Mouse (Mus musculus): ENCODE measurements around the gene Bahd1.
A peak's percentile ranks its signal among the peaks of the same experiment; 100 is the strongest.

Bahd1 gene

DNA sequence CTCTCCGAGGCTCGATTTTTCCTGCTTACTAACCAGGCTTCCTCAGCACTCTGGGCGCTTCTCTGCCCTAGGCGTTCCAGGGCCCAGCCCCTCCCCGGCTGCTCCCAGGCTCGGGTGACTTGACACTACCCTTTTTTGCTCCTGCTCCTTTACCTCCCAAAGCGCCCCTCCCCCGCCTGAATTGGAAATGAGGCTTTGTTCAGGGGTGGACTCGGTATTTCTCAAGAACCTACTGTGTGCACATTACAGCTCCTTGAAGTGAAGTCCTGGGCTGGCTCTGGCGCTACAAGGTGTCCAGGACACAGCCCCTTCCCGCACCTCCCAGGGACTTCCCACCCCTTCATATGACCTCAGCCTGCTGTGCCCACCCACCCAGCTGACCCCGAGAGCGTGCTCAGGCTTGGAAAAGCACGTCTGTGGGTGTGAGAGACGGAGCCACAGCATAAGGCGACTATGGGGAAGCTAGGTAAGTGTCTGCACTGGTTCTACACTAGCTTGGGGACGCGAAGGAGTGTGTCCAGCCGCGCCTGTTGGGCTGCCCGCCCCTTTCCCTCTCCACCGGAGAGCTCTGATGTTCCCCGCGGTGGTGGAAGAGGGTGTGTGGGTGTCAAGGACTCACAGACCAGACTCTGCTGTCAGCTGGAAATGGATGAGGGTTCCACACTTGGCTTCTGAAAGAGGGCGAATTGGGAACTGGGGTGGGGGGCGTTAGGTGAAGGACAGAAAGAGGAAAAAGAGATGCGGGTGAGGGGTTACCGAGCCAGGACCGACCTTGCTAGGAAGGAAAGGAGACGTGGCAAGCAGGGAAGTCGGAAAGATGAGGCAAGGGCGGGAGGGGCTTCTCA is at the start of gene Bahd1:
Bahd1 (plus strand) TSS at position 397 of the 845 bp plus-strand sequence.
- DNase-seq: peak; percentile 16 to 39

DNA sequence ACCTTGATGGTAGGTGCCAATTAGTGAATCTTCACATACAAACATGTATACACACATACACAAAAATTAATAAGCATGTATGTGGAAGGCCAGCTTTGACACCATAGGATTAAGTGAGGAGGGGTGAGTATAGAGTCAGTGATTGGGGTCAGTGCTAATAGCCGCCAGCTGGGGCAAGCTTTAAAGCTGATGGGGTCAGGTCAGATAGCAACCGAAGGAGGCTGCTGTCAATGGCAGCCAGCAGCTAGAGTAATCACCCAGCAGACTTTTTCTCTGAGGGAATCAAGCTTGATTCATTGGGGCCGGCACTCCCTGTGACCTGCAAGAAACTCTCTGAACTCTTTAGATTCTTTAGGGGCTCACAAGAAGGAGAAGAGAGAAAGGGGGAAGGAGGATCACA is 48.4 kb upstream of the Bahd1 start:
- no peak for DNase-seq

DNA sequence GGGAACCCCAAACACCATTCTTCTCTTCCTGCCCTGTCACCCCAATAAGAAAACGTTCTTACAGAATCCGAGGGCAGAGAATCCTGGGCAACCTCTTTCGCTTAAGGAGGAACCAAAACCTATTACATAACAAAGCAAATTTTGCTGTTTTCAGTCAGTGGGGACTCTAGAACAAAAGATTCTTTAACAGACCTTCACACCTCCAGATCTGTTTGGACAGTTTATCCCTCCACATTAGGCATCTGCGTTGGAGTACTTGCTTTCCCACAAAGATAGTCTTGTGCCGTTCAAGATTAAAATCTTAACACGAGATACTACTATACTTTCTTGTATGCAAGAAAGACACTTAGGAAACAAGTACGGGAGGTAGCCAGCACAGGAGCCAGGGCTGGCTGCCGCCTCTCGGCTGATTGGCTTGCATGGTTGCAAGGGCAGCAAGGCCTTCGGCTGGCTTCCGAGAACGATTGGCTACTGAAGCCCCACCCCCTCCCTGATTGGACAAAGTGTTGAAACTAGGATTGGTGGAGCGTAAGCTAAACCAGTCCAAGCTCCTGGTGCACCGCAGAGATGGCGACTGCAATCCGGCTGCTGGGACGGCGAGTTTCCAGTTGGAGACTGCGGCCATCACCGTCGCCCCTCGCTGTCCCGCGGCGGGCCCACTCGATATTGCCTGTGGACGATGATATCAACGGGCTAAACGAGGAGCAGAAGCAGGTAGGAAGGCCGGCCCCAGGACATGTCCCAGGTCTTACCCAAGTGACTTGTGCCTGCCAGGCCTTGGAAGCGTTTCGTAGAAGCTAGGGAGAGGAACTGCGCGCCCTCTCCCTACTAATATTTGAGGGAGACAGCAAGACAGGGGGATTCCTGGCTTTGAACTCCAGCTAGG is 38.5 kb upstream of the Bahd1 start, which contains the start of gene Ivd:
Ivd (plus strand) TSS at position 501 of the 886 bp plus-strand sequence.
- DNase-seq: peak; percentile 84 to 90

GRCm38 (mm10) chr2:118862340-118862675 is 37.9 kb upstream of the Bahd1 start:
- no peak for DNase-seq

GRCm38 (mm10) chr2:118870601-118871000 is 29.6 kb upstream of the Bahd1 start:
- DNase-seq: no peak

DNA sequence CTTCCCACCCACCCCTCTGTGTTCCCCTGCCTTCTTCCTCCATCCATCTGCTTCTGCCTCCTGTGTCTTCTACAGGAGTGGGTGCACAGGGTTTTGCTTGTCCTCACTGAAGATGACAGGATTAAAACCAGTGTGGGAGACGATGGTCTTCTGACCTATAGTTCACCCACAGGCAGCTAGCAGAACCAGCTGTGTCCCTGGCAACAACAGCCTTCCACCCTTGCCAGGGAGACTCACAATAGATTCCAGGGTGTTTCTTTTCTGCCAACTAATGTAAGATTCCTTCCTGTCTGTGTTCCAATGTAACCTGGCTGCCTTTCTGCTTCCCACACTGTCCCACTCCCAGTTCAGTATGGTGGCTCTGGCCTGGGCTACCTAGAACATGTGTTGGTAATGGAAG is 29.1 kb upstream of the Bahd1 start:
- DNase-seq: no peak

DNA sequence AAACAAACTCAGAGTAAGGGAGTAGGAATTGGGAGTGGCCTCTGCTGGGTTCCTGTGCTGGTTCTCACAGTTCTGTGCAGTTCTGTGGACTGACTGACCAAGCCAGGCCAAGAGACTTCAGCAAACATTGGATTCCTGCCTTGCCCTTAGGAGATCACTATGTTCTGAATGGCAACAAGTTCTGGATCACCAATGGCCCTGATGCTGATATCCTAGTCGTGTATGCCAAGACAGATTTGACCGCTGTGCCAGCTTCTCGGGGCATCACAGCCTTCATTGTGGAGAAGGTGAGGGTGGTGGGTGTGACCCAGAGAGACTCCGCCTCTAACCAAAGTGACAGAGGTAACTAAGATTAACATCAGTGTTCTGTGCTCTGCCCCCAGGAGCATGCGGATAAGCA is 27.2 kb upstream of the Bahd1 start:
- DNase-seq: no peak

DNA sequence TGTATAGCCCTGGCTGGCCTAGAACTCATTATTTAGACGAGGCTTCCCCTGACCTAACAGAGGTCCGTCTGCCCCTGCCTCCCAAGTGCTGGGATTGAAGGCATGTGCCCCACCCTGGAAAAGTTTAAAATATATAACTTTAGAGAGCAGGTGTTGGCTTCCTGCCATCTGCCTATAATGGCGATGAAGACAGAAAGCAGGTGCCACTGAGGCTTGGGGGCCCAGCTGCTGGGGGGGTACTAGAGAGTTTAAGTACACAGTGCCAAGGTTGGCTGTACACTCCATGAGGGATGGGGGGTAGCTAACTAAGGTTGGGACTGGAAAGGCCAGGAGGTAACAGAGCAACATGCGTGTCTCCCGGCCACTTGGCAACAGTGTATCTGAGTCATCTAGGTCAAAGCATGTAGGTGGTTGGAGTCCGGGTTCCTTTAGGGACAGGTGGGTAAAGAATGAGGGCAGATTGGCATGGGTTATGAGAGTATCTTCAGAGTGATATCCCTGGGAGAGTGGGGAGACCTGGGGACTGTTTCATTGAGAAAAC is 26.2 kb upstream of the Bahd1 start:
- no peak for DNase-seq

GRCm38 (mm10) chr2:118875316-118875715 is 24.9 kb upstream of the Bahd1 start:
- DNase-seq: no peak

DNA sequence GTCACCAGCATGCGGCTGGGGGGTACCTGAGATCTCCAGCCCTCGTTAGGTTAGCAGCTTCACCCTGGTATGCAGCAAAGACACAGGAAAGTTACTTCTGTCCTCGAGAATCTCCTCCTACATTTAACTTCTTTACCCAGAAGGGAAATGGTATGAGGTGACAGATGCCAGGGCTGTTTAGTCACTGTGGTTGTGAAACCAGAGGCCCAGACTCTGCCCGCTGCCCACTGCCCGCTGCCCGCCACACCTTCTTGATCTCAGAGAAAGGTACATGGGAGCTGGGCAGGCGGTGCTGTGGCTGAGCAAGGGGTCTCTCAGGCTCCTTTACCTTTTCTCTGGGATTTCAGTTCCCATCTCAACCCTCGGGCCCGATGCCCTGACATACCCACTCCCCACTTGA is 23.7 kb upstream of the Bahd1 start:
- no peak for DNase-seq

DNA sequence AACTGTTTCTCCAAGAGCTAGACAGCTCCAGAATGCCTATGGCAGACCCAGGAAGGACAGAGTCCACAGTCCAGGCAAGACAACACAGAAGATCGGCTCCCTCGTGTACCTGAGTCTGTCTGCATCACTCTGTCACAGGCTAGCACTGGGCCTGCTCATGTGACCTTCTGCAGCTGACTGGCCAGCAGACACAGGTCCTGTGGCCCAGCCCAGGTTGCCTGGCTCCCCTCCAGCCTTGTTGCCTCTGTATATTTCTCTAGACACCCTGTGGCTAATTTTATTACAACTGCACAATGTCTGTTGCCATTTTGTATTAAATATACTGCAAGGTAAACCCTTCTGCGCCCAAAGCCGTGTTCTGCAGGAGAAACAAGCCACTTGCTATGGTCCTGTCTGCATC is 19.2 kb upstream of the Bahd1 start:
- no peak for DNase-seq

DNA sequence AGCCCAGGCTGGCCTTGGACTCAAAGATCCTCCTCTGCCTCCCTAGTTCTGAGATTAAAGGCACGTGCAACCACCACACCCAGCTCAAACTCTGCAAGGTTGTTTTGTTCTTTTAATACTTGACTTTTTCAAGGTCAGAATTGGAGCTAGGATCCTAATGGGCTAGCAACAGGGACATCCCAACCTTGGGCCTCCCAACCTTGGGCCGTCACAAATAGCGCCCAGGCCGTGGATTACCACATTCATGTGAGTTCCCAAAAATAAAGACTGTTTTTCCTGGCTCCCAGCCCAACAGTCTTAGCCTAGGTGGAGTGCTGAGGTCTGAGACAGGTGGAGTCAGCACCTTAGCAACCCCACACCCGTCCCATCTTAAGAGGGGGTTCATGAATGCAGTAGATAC is 18.2 kb upstream of the Bahd1 start:
- no peak for DNase-seq

- peak; percentile 79 to 87 for DNase-seq
Observed at GRCm38 (mm10) chr2:118882840-118883679, 17.1 kb upstream of the Bahd1 start.

GRCm38 (mm10) chr2:118887440-118887839 is 12.7 kb upstream of the Bahd1 start:
- no peak for DNase-seq

- DNase-seq: no peak
Observed at GRCm38 (mm10) chr2:118887845-118888548, 12.2 kb upstream of the Bahd1 start.

- DNase-seq: no peak
Observed at GRCm38 (mm10) chr2:118891173-118891572, 9.0 kb upstream of the Bahd1 start.

DNA sequence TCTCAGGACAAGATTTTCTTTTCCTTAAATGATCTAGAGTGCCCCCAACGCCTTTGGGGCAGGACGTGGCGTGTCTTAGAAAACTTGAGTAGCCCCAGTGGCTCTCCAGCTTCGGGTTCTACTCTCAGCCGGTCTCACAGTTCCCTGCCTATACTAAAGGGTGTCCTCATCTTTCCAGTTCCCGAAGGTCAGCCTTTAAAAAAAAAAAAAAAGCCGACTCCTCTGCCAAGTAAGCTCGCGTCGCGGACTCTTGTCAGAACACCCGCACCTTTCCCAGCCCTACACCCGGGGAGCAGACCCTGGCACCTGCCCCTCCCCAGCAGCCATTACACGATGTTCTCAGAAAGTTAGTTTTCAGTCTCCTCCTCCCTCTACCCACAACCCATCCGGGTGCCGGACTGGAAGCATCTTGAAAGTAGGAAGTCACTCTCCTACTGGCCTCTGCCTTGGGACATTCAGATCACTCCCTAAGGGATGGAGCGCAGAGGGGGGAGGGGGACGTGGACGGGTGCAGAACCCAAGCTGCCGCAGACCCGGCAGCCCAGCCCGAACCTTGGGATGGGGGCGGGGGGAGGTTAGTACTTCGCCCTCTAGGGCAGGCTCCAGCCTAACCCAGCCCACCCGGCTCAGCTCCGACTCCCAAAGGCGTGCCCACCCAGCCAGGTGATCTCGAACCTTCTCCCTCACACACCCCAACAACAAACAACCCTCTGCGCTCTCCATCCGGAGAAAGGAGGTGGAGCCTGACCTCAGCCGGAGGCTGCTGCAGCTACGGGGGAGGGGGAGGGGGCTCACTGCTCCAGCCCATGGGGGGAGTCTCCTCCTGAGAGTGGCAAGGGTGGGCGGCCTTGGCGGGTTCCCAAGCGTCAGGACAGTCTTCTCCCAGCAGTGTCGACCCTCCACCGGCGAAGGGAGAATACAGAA is 3.9 kb upstream of the Bahd1 start:
- peak; percentile 72 to 78 for DNase-seq

- DNase-seq: peak in 1 of 2 experiments; percentile 50
Observed at GRCm38 (mm10) chr2:118896914-118897291, 3.3 kb upstream of the Bahd1 start.

GRCm38 (mm10) chr2:118897392-118897791 is 2.8 kb upstream of the Bahd1 start:
- no peak for DNase-seq

DNA sequence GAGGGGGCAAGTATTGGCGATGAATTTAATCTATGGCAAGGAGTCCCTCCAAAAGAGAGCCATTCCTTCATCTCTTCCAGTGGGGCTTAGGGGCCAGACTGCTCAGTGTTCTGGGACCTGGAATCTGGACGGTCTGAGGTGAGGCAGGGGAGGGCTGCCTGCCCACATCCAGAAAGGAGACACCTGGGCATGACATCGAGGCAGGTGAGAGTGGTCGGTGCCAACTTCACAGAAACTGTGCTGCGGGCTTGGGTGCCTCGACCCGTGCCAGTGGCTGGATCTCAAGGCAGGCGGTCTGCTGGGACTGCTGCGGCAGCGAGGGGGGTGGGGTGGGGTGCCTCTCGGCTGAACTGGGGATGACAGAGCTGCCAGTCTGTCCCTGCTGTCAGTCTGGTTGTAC is 2.4 kb upstream of the Bahd1 start:
- no peak for DNase-seq

DNA sequence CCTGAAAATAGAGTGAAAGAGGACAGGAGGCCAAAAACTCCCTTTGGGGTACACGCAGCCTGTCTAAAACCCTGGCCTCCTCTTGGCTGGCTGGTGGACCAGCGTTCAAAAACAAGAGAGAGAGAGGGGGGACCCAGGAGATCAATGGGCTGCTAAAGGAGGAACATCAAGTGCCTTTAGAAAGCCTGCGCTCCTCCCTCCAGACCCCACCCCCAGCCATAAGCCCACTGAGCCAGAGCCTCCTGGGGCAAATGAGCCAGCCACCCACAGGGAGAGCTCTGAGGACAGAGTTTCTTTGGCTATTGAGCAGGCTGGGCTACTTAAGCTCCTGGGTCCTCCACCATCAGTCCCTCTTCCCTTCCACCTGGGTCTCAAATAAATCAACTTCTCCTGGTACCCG is 1.4 kb upstream of the Bahd1 start:
- DNase-seq: no peak

Data from thymus, postnatal 36 days (tissue).